Mouse (Mus musculus): Measurements from ENCODE around the gene Atp1b2. TPM values are rescaled to one million over a fixed set of nuclear protein-coding genes. Genes with fewer than 3 reads are reported as not detected.
A peak's percentile ranks its signal among the peaks of the same experiment; 100 is the strongest.
"Not testable (repeated sequence)": the region's sequence is repeated elsewhere in the genome, so short reads cannot be mapped to it uniquely, and the experiment has no call there.

Atp1b2 gene
- polyA plus RNA-seq (2015; fragmentation: Nextera tagmentation; extraction: Ambion mirVana) = 21.7 and 30.8 TPM in 2 replicates

DNA sequence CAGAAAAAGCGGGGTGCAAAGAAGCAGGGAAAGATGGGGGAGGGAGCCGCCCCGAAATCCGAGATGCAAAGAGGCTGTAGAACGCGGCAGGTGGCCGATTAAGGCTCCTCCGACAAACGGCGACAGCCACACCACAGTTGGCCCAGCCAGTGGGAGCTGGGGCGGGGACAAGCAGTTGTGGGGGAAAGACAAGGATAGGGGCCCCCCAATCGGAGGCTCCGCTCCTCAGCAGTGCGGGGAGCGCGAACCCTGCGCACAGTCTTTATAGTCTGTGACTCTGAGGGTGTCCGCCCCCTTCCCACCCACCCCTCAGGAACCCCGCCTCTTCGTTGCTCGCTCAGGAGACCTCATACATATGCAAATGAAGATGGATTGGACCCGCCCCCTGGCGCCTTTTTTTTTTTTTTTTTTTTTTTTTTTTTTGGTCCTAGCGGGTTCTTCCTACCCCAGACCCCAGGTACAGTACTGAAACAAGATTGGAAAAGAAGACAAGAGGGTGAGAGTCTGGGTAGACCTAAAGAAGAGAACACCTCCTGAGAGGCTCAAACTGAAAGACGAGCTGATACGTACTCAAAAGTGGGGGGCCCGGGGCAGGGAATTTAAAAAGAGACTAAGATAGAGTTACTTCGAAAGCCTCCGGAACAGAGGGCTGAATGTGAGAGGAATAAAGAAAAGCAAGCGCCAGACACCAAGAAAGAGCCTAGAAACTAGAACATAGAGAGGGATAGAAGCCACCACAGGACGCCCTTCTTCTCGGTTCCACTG lies at the start of gene Atp1b2:
Atp1b2 (minus strand) TSS at position 217 of the 765 bp plus-strand sequence.
- peak within 1 kb of the TSS; percentile 94 for H3K27ac ChIP-seq
- 3% methylated on average over 32 of the region's 32 CpGs for WGBS (ENCODE audit: insufficient replicate concordance)

DNA sequence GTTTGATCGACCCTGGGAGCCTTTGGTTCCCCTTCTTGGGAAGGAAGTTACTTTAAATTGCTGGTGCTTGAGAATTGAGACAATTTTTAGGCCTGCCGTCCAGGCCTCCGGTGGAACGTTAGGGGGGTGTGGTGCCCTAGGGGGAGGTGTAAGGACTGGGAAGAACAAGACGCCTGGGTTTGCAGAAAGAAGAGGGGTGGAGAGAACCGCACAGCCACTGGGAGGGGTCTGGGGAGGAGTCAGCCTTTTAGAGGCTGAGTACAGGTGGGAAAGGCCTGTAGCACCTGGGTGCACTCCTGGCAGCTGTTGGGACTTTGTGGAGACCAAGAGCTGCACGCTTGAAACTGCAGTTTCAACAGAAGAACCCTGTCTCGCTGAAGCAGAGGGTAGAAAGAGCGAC lies 49.0 kb upstream of the Atp1b2 start:
- peaks cover 53% of the 10 kb centered on the region for H3K4me1 ChIP-seq (replicated peaks)
- H3K4me2 ChIP-seq = no peak overlapping the region
- H3K36me3 ChIP-seq = peaks cover 91% of the 10 kb centered on the region
- H3K27me3 ChIP-seq = no peaks in the 10 kb centered on the region
- H3K4me3 ChIP-seq (replicated peaks) = no peak overlapping the region
- ATAC-seq (ENCODE audit: low read depth) = no peak
- DNase-seq = no peak
- 38% methylated on average over 9 of the region's 9 CpGs for WGBS (ENCODE audit: insufficient replicate concordance)
- H3K27ac ChIP-seq = peak overlapping the region; percentile 30
- H3K9ac ChIP-seq = no peak overlapping the region
- H3K9me3 ChIP-seq (replicated peaks) = no peaks in the 10 kb centered on the region

More for the DNA sequence above, at the start of gene Atp1b2:
- peak within 1 kb of the TSS; percentile 85 for H3K4me3 ChIP-seq (replicated peaks)
- peak within 1 kb of the TSS; percentile 100 for H3K4me2 ChIP-seq
- no peaks in the 10 kb centered on the region for H3K27me3 ChIP-seq
- no peaks in the 10 kb centered on the region for H3K9me3 ChIP-seq (replicated peaks)
- ATAC-seq (ENCODE audit: low read depth) (peak; percentile 89), DNase-seq (peak; percentile 89)
- H3K4me1 ChIP-seq (replicated peaks) = peaks cover 94% of the 10 kb centered on the region
- peak within 1 kb of the TSS; percentile 96 for H3K9ac ChIP-seq
- H3K36me3 ChIP-seq = peaks cover 24% of the 10 kb centered on the region

DNA sequence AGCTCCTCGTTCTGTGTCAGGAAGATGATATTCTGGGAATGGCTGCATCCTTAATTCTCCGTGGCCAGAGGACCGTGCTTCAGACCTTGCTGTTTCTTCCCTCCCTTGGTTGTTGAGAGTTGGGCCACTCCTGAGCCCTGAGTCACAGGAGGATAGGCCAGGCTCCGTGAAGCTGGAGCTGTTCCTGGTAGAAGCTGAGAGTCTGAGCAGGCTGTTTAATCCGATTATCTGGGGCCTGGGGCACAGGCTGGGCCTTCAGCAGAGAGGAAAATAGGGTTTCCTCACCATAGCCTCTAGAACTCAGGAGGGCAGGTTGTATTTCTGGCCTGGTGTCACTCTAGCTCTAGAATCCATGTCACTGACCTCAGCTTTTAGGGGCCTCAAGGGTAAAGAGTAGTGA lies 47.7 kb upstream of the Atp1b2 start:
- whole genome bisulfite sequencing (ENCODE audit: insufficient replicate concordance) = 65% methylated on average over 5 of the region's 5 CpGs

DNA sequence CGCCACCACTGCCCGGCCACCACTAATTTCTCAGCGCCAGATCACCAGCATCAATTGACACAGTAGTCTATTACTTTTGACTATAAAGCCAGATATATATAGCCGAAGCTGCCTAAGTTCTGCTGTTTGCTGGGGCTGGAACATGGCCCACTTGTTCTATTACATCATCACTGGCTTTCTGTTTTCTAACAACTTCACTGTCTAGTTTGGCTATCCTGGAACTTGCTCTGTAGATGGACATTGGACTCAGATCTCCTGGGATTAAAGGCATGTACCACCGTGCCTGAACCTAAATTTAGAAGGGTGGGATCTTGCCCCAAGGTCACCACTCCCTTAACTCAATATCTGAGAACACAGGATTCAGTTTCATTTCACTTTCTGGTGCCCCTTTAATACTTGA lies 40.1 kb upstream of the Atp1b2 start:
- H3K9me3 ChIP-seq (replicated peaks) = no peaks in the 10 kb centered on the region
- H3K4me2 ChIP-seq = no peak overlapping the region
- WGBS (ENCODE audit: insufficient replicate concordance) = 83% methylated on average over 5 of the region's 5 CpGs
- no peak overlapping the region for H3K4me3 ChIP-seq (replicated peaks)
- 0 out of 2 replicates have a peak overlapping the region, but pooled peaks have one; percentile 13 for H3K27ac ChIP-seq
- H3K9ac ChIP-seq = no peak overlapping the region
- ATAC-seq (ENCODE audit: low read depth) (no peak), DNase-seq (no peak)
- peaks cover 96% of the 10 kb centered on the region for H3K36me3 ChIP-seq
- H3K4me1 ChIP-seq (replicated peaks) = 0 out of 2 replicates have a peak, but pooled peaks cover 2% of the 10 kb centered on the region
- H3K27me3 ChIP-seq = no peaks in the 10 kb centered on the region

More for the DNA sequence above, 47.7 kb upstream of the Atp1b2 start:
- Histone ChIP-seq H3K36me3 (peaks cover 91% of the 10 kb centered on the region), H3K4me2 (no peak overlapping the region), H3K27me3 (no peaks in the 10 kb centered on the region), H3K4me1 (replicated peaks) (peaks cover 53% of the 10 kb centered on the region), H3K27ac (no peak overlapping the region; the same call in 1 of the 2 replicates), H3K4me3 (replicated peaks) (no peak overlapping the region), H3K9me3 (replicated peaks) (no peaks in the 10 kb centered on the region), H3K9ac (no peak overlapping the region)
- DNase-seq = no peak
- ATAC-seq (ENCODE audit: low read depth) = no peak

DNA sequence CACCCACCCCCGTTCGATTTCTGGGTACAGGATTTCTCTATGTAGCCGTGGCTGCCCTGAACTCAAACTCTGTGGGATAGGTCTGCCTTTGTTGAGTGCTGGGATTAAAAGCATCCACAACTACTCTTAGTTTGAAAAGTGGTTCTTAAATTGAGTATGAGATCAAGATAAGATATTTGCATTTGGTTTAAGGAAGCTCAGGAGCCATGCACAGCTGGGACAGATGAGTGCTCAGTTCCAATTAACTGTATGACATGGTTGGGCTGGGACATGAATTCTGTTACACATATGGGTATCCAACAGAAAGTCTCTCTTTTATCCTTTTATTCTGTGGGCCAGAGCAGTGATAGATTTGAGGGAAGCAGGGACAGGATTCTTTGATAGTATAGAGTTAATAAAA lies 29.7 kb upstream of the Atp1b2 start:
- Histone ChIP-seq H3K9me3 (replicated peaks) (no peaks in the 10 kb centered on the region), H3K27me3 (no peaks in the 10 kb centered on the region), H3K9ac (peak overlapping the region; percentile 97; the same call in 1 of the 2 replicates), H3K27ac (no peak overlapping the region), H3K36me3 (peaks cover 21% of the 10 kb centered on the region), H3K4me2 (peak overlapping the region; percentile 4), H3K4me1 (replicated peaks) (peaks cover 45% of the 10 kb centered on the region), H3K4me3 (replicated peaks) (no peak overlapping the region; the same call in 1 of the 2 replicates)
- no peak for DNase-seq
- 81% methylated on average over 3 of the region's 3 CpGs for WGBS (ENCODE audit: insufficient replicate concordance)
- ATAC-seq (ENCODE audit: low read depth) = no peak

DNA sequence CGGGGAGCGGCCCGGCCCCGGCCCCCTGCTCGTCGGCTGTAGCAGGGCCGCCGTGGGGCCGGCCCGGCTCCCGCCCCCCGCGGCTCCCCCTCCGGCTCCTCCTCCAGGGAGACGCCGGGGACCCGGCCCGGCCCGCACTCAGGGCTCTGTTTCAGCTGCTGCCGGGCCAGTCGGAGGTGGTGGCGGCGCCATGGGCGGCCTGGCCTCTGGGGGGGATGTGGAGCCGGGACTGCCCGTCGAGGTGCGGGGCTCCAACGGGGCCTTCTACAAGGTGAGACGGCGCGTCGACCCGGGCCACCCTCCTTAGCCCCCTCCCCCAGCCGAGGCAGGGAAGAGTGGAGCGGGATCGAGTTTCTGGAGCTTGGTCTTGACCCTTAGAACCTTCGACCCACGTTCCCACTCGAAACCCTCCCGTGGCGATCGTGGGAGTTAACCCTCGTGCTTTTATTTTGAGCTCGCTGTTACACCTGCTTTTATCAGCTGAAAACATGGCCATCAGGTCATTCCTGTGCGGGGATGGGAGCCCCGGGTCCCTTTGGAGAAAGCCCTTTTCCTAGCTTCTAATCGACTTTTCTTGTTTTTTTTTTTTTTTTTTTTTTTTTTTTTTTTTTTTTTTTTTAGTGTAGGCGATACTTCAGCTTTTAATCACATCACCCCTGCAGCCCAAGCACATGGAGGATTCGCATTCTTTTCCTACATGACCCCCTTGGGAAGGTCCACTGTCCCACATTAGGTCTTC lies 27.6 kb upstream of the Atp1b2 start:
- Histone ChIP-seq H3K27ac (peak overlapping the region; percentile 95), H3K9ac (peak overlapping the region; percentile 97), H3K4me1 (replicated peaks) (peaks cover 48% of the 10 kb centered on the region), H3K4me2 (peak overlapping the region; percentile 91), H3K4me3 (replicated peaks) (peak overlapping the region; percentile 93), H3K9me3 (replicated peaks) (no peaks in the 10 kb centered on the region), H3K36me3 (peaks cover 5% of the 10 kb centered on the region; the same call in 1 of the 2 replicates), H3K27me3 (no peaks in the 10 kb centered on the region)
- ATAC-seq (ENCODE audit: low read depth) (peak; percentile 55), DNase-seq (no peak)
- WGBS (ENCODE audit: insufficient replicate concordance) = under 1% methylated on average over 50 of the region's 50 CpGs

DNA sequence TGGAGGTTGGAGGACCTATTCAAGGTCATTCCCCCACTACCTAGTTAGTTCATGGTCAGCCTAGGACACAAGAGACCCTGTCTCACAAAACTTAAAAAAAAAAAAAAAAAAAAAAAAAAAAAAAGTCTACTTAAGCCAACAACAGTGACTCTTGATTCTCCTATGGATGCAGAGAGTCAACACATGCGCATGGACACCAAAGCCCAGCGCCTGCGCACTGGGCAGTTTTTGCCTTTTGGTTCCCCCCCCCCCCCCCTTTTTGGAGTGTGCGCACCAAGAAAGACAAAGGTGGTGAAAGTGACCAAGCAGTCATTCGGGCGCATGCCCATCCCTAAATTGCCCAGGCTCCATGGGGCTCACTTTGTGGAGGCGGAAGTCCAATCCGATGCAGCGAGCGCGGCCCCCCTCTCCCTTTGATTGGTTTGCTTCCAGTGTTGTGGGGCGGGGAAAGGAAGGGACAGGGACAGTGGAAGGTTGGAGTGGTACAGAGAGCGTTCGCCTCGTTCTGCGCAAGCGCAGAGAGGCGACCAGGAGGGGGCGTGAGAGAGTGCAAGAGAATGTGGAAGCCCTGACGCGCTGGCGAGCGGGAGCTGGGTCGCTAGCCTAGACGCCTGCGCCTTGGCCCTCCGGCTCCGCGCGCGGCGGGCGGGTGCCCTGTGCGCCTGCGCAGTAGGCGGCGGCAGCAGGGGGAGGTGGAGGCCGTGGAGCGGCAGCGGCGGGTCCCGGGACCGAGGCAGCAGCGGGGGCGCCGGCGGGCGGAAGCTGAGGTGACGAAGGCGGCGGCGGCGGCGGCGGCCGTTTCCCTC lies 26.7 kb upstream of the Atp1b2 start, which contains the start of gene Fxr2:
Fxr2 (plus strand) TSS at position 707 of the 806 bp plus-strand sequence.
- ATAC-seq (ENCODE audit: low read depth) (peak; percentile 95), DNase-seq (peak; percentile 100)
- Histone ChIP-seq H3K4me1 (replicated peaks) (peaks cover 48% of the 10 kb centered on the region), H3K9ac (peak within 1 kb of the TSS; percentile 97), H3K36me3 (peaks cover 2% of the 10 kb centered on the region; the same call in 1 of the 2 replicates), H3K27ac (peak within 1 kb of the TSS; percentile 95), H3K27me3 (no peaks in the 10 kb centered on the region), H3K9me3 (replicated peaks) (no peaks in the 10 kb centered on the region), H3K4me2 (peak within 1 kb of the TSS; percentile 91), H3K4me3 (replicated peaks) (peak within 1 kb of the TSS; percentile 93)
- WGBS (ENCODE audit: insufficient replicate concordance) = under 1% methylated on average over 55 of the region's 56 CpGs

DNA sequence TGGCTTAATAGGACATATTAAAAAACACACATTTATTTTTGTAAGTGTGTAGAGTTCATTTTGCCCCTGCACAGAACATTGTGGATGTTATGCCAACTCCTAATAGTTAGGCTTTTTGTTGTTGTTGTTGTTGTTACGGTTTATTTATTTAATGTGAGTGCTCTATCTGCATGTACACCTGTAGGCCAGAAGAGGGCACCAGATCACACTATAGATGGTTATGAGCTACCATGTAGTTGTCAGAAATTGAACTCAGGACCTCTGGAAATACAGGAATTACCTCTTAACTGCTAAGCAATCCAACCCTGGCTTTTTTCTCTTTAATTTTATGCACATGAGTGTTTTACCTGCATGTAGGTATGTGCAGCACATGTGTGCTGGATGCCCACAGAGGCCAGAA lies 24.1 kb upstream of the Atp1b2 start:
- H3K4me2 ChIP-seq = no peak overlapping the region
- 53% methylated on average over 1 of the region's 1 CpGs for WGBS (ENCODE audit: insufficient replicate concordance)
- H3K9ac ChIP-seq = no peak overlapping the region
- H3K4me3 ChIP-seq (replicated peaks) = no peak overlapping the region
- ATAC-seq (ENCODE audit: low read depth) = no peak
- H3K9me3 ChIP-seq (replicated peaks) = no peaks in the 10 kb centered on the region
- no peak overlapping the region for H3K27ac ChIP-seq
- no peak for DNase-seq
- H3K4me1 ChIP-seq (replicated peaks) = peaks cover 28% of the 10 kb centered on the region
- H3K36me3 ChIP-seq = no peaks in the 10 kb centered on the region
- H3K27me3 ChIP-seq = no peaks in the 10 kb centered on the region

DNA sequence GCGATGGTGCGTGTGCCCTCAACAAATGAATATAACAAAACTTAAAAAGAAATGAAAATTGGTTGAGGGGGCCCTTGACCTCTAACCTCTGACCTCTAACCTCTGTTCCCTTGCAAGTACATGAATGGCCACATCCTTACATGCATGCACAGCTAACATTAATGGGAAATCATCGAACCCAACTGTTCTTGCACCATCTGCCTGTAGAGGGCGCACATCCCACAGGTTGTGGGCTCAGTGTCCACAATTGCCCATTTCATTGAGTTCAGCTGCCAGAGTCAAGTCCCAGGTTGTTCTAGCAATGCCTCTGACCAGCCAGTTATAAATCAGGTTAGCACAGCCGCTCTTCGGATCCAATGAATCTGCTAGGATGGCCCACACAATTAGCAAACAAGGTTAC lies 22.5 kb upstream of the Atp1b2 start:
- Histone ChIP-seq H3K4me2 (no peak overlapping the region), H3K27me3 (no peaks in the 10 kb centered on the region), H3K9ac (no peak overlapping the region), H3K4me3 (replicated peaks) (no peak overlapping the region), H3K9me3 (replicated peaks) (no peaks in the 10 kb centered on the region), H3K4me1 (replicated peaks) (peaks cover 17% of the 10 kb centered on the region), H3K36me3 (no peaks in the 10 kb centered on the region), H3K27ac (no peak overlapping the region)
- ATAC-seq (ENCODE audit: low read depth) (no peak), DNase-seq (peak; percentile 69)
- 33% methylated on average over 6 of the region's 6 CpGs for WGBS (ENCODE audit: insufficient replicate concordance)

DNA sequence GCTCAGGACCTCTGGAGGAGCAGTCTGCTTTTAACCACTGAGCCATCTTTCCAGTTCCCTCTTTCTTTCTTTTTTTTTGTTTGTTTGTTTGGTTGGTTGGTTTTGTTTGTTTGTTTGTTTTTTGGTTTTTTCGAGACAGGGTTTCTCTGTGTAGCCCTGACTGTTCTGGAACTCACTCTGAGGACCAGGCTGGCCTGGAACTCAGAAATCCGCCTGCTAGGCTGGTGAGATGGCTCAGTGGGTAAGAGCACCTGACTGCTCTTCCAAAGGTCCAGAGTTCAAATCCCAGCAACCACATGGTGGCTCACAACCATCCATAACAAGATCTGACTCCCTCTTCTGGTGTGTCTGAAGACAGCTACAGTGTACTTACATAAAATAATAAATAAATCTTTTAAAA lies 18.6 kb upstream of the Atp1b2 start:
- WGBS (ENCODE audit: insufficient replicate concordance) = 68% methylated on average over 2 of the region's 2 CpGs
- not testable (repeated sequence) for H3K9me3 ChIP-seq (replicated peaks); DNase-seq; H3K4me2 ChIP-seq; H3K27ac ChIP-seq; H3K9ac ChIP-seq; ATAC-seq (ENCODE audit: low read depth); H3K27me3 ChIP-seq; H3K4me3 ChIP-seq (replicated peaks); H3K36me3 ChIP-seq
- peaks cover 40% of the 10 kb centered on the region for H3K4me1 ChIP-seq (replicated peaks)

Measured in liver, embryonic 13.5 days (tissue).